Mouse (Mus musculus): ENCODE measurements around the gene Lrch1. TPM values are rescaled to one million over a fixed set of nuclear protein-coding genes. Genes with fewer than 3 reads are reported as not detected.

The Lrch1 gene
- polyA plus RNA-seq, 1 experiment from 2014 or later, result 13.5 TPM

- Histone ChIP-seq H3K9me3 (ENCODE audit: low read length) (no peaks in the 10 kb centered on the region), H3K4me2 (replicated peaks; ENCODE audit: low read depth, low read length) (0 out of 2 replicates have a peak overlapping the region, but pooled peaks have one; percentile 3), H3K36me3 (ENCODE audit: insufficient read depth, low read length) (no peaks in the 10 kb centered on the region), H3K27ac (ENCODE audit: low read length) (peak overlapping the region; percentile 64), H3K27me3 (replicated peaks; ENCODE audit: insufficient read depth, low read length) (no peaks in the 10 kb centered on the region), H3K4me3 (ENCODE audit: low read depth, low read length) (no peak overlapping the region), H3K4me1 (ENCODE audit: insufficient read depth, low read depth, low read length) (peaks cover 23% of the 10 kb centered on the region; the same call in 1 of the 2 replicates), H3K9ac (replicated peaks; ENCODE audit: low read depth) (no peak overlapping the region)
- peak; percentile 87 for ATAC-seq
- 32% methylated on average over 4 of the region's 4 CpGs for WGBS
- DNase-seq (ENCODE audit: low spot score), result peak; percentile 89
- TF ChIP-seq EP300 (IDR thresholded peaks at IDR 0.05), result peak; percentile 84
- no peak for TF ChIP-seq CTCF (IDR thresholded peaks at IDR 0.05)
These were observed 76.5 kb downstream of the Lrch1 start for GRCm38 (mm10) chr14:74871220-74871619.

GRCm38 (mm10) chr14:74868902-74869230 is 78.8 kb downstream of the Lrch1 start:
- Histone ChIP-seq H3K27ac (ENCODE audit: low read length) (0 out of 2 replicates have a peak overlapping the region, but pooled peaks have one; percentile 9), H3K4me3 (ENCODE audit: low read depth, low read length) (no peak overlapping the region), H3K36me3 (ENCODE audit: insufficient read depth, low read length) (no peaks in the 10 kb centered on the region), H3K9ac (replicated peaks; ENCODE audit: low read depth) (no peak overlapping the region), H3K9me3 (ENCODE audit: low read length) (no peaks in the 10 kb centered on the region), H3K4me1 (ENCODE audit: insufficient read depth, low read depth, low read length) (peaks cover 23% of the 10 kb centered on the region; the same call in 1 of the 2 replicates), H3K4me2 (replicated peaks; ENCODE audit: low read depth, low read length) (no peak overlapping the region), H3K27me3 (replicated peaks; ENCODE audit: insufficient read depth, low read length) (no peaks in the 10 kb centered on the region)
- ATAC-seq (no peak), DNase-seq (ENCODE audit: low spot score) (no peak)
- 60% methylated on average over 4 of the region's 4 CpGs for WGBS
- TF ChIP-seq CTCF (IDR thresholded peaks at IDR 0.05) (no peak), EP300 (IDR thresholded peaks at IDR 0.05) (no peak)

GRCm38 (mm10) chr14:74868188-74868901 is 79.3 kb downstream of the Lrch1 start:
- Histone ChIP-seq H3K4me2 (replicated peaks; ENCODE audit: low read depth, low read length) (no peak overlapping the region), H3K9me3 (ENCODE audit: low read length) (no peaks in the 10 kb centered on the region), H3K27me3 (replicated peaks; ENCODE audit: insufficient read depth, low read length) (no peaks in the 10 kb centered on the region), H3K9ac (replicated peaks; ENCODE audit: low read depth) (no peak overlapping the region), H3K4me1 (ENCODE audit: insufficient read depth, low read depth, low read length) (peaks cover 23% of the 10 kb centered on the region; the same call in 1 of the 2 replicates), H3K36me3 (ENCODE audit: insufficient read depth, low read length) (no peaks in the 10 kb centered on the region), H3K4me3 (ENCODE audit: low read depth, low read length) (no peak overlapping the region), H3K27ac (ENCODE audit: low read length) (0 out of 2 replicates have a peak overlapping the region, but pooled peaks have one; percentile 9)
- WGBS, result 75% methylated on average over 2 of the region's 2 CpGs
- ATAC-seq, result no peak
- DNase-seq (ENCODE audit: low spot score), result no peak
- TF ChIP-seq EP300 (IDR thresholded peaks at IDR 0.05) (no peak), CTCF (IDR thresholded peaks at IDR 0.05) (no peak)

- Histone ChIP-seq H3K27ac (ENCODE audit: low read length) (no peak overlapping the region), H3K36me3 (ENCODE audit: insufficient read depth, low read length) (no peaks in the 10 kb centered on the region), H3K4me3 (ENCODE audit: low read depth, low read length) (no peak overlapping the region), H3K27me3 (replicated peaks; ENCODE audit: insufficient read depth, low read length) (no peaks in the 10 kb centered on the region), H3K9me3 (ENCODE audit: low read length) (no peaks in the 10 kb centered on the region), H3K9ac (replicated peaks; ENCODE audit: low read depth) (no peak overlapping the region), H3K4me1 (ENCODE audit: insufficient read depth, low read depth, low read length) (peaks cover 23% of the 10 kb centered on the region; the same call in 1 of the 2 replicates), H3K4me2 (replicated peaks; ENCODE audit: low read depth, low read length) (peak overlapping the region; percentile 30; the same call in 1 of the 2 replicates)
- no peak for TF ChIP-seq EP300 (IDR thresholded peaks at IDR 0.05)
- no peak for TF ChIP-seq CTCF (IDR thresholded peaks at IDR 0.05)
- DNase-seq (ENCODE audit: low spot score) (no peak), ATAC-seq (no peak)
- WGBS, result 51% methylated on average over 20 of the region's 20 CpGs
These were observed 80.3 kb downstream of the Lrch1 start for GRCm38 (mm10) chr14:74867076-74868042.

GRCm38 (mm10) chr14:74865738-74866137 is 81.9 kb downstream of the Lrch1 start:
- TF ChIP-seq EP300 (IDR thresholded peaks at IDR 0.05) (no peak), CTCF (IDR thresholded peaks at IDR 0.05) (no peak)
- Histone ChIP-seq H3K27ac (ENCODE audit: low read length) (no peak overlapping the region), H3K4me1 (ENCODE audit: insufficient read depth, low read depth, low read length) (peaks cover 23% of the 10 kb centered on the region; the same call in 1 of the 2 replicates), H3K4me2 (replicated peaks; ENCODE audit: low read depth, low read length) (no peak overlapping the region), H3K9ac (replicated peaks; ENCODE audit: low read depth) (no peak overlapping the region), H3K9me3 (ENCODE audit: low read length) (no peaks in the 10 kb centered on the region), H3K27me3 (replicated peaks; ENCODE audit: insufficient read depth, low read length) (no peaks in the 10 kb centered on the region), H3K4me3 (ENCODE audit: low read depth, low read length) (no peak overlapping the region), H3K36me3 (ENCODE audit: insufficient read depth, low read length) (no peaks in the 10 kb centered on the region)
- ATAC-seq, result no peak
- 29% methylated on average over 3 of the region's 3 CpGs for WGBS
- no peak for DNase-seq (ENCODE audit: low spot score)

All from lung, postnatal 0 days (tissue).